Comparison of ENCODE assay signal across 9 mouse cellular contexts in genomic region chr12:71342397-71342796, GRCm38 (mm10). TPM values are rescaled to one million over a fixed set of nuclear protein-coding genes. Genes with fewer than 3 reads are reported as not detected.
A peak's percentile ranks its signal among the peaks of the same experiment; 100 is the strongest.
DNase-seq lines count a peak whose midpoint lies in the region; ATAC-seq lines count a peak whose summit lies in the region.
"Had no signal": no experiment of that assay in that cellular context is flagged by ENCODE, and none has a peak within 500 bp of the region (broad histone marks: within the 10 kb centered on the region; RNA-seq: fewer than 3 reads in every experiment).

No protein-coding gene starts in this region.

- H3K4me3 ChIP-seq in midbrain, embryonic 13.5 days (replicated peaks), result no peak overlapping the region
- H3K4me3 ChIP-seq in midbrain, embryonic 14.5 days (replicated peaks; ENCODE audit: low read depth, low read length), result no peak overlapping the region
- peak overlapping the region; percentile 35; the same call in 1 of the 2 replicates for H3K4me3 ChIP-seq in lung, embryonic 16.5 days (ENCODE audit: low read length)
- H3K4me3 ChIP-seq: limb, embryonic 13.5 days had no signal

- H3K36me3 ChIP-seq in midbrain, embryonic 13.5 days, result no peaks in the 10 kb centered on the region
- no peaks in the 10 kb centered on the region for H3K36me3 ChIP-seq in midbrain, embryonic 14.5 days (ENCODE audit: control insufficient read depth, insufficient read depth, low read length)
- H3K36me3 ChIP-seq in lung, embryonic 16.5 days (ENCODE audit: control insufficient read depth, insufficient read depth, low read length), result no peaks in the 10 kb centered on the region
- H3K36me3 ChIP-seq: limb, embryonic 13.5 days had no signal

- H3K4me1 ChIP-seq in midbrain, embryonic 13.5 days (replicated peaks), result peaks cover 7% of the 10 kb centered on the region
- peaks cover 9% of the 10 kb centered on the region; the same call in 1 of the 2 replicates for H3K4me1 ChIP-seq in midbrain, embryonic 14.5 days (ENCODE audit: control insufficient read depth, insufficient read depth, low read length)
- peaks cover 14% of the 10 kb centered on the region for H3K4me1 ChIP-seq in lung, embryonic 16.5 days (replicated peaks; ENCODE audit: control insufficient read depth, insufficient read depth, low read length)

- H3K27ac ChIP-seq in midbrain, embryonic 13.5 days, result no peak overlapping the region
- H3K27ac ChIP-seq in midbrain, embryonic 14.5 days (replicated peaks; ENCODE audit: low read depth, low read length), result no peak overlapping the region
- no peak overlapping the region for H3K27ac ChIP-seq in lung, embryonic 16.5 days (ENCODE audit: low read length)
- H3K27ac ChIP-seq: limb, embryonic 13.5 days had no signal

- no peaks in the 10 kb centered on the region for H3K9me3 ChIP-seq in midbrain, embryonic 13.5 days
- no peaks in the 10 kb centered on the region for H3K9me3 ChIP-seq in midbrain, embryonic 14.5 days (ENCODE audit: control insufficient read depth, low read length)
- no peaks in the 10 kb centered on the region for H3K9me3 ChIP-seq in lung, embryonic 16.5 days (ENCODE audit: control insufficient read depth, low read length)
- H3K9me3 ChIP-seq: limb, embryonic 13.5 days had no signal

- no peak for ATAC-seq in midbrain, embryonic 13.5 days
- no peak for ATAC-seq in midbrain, embryonic 14.5 days (ENCODE audit: low FRiP score, low TSS enrichment)
- no peak for ATAC-seq in lung, embryonic 16.5 days (ENCODE audit: low read depth)

- WGBS in midbrain, embryonic 13.5 days, result 50% methylated on average over 13 of the region's 13 CpGs
- WGBS in midbrain, embryonic 14.5 days, result 43% methylated on average over 13 of the region's 13 CpGs
- 26% methylated on average over 13 of the region's 13 CpGs for WGBS in lung, embryonic 16.5 days

- DNase-seq in midbrain, embryonic 14.5 days, result no peak
- DNase-seq in c-Kit-positive CD71-negative TER-119-negative erythroid progenitor cells, embryonic 14.5 days (ENCODE audit: low read depth), result peak; percentile 4
- peak; percentile 7 for DNase-seq in induced T-regulatory cell, adult 2 months (ENCODE audit: low read depth)
- peak; percentile 47 to 48 for DNase-seq in thymus, postnatal 36 days
- DNase-seq in right cerebral cortex, adult 18-20 months, result no peak
- no peak for DNase-seq in left cerebral cortex, adult 9 months (ENCODE audit: low spot score in 2 of 2)

- 0 out of 2 replicates have a peak overlapping the region, but pooled peaks have one; percentile 12 for H3K4me2 ChIP-seq in midbrain, embryonic 13.5 days (replicated peaks)
- no peak overlapping the region for H3K4me2 ChIP-seq in midbrain, embryonic 14.5 days (ENCODE audit: low read length)
- peak overlapping the region; percentile 42 for H3K4me2 ChIP-seq in lung, embryonic 16.5 days (ENCODE audit: low read depth, low read length)
- H3K4me2 ChIP-seq: limb, embryonic 13.5 days had no signal

- H3K9ac ChIP-seq in midbrain, embryonic 13.5 days (replicated peaks), result no peak overlapping the region
- no peak overlapping the region for H3K9ac ChIP-seq in midbrain, embryonic 14.5 days (replicated peaks; ENCODE audit: low read length)
- 0 out of 2 replicates have a peak overlapping the region, but pooled peaks have one; percentile 27 for H3K9ac ChIP-seq in lung, embryonic 16.5 days (ENCODE audit: low read length)
- H3K9ac ChIP-seq: limb, embryonic 13.5 days had no signal

- H3K27me3 ChIP-seq in midbrain, embryonic 13.5 days, result no peaks in the 10 kb centered on the region
- no peaks in the 10 kb centered on the region; the same call in 1 of the 2 replicates for H3K27me3 ChIP-seq in midbrain, embryonic 14.5 days (ENCODE audit: control insufficient read depth, insufficient read depth, low read length)
- H3K27me3 ChIP-seq in lung, embryonic 16.5 days (ENCODE audit: control insufficient read depth, insufficient read depth, low read depth, low read length), result no peaks in the 10 kb centered on the region; the same call in 1 of the 2 replicates
- H3K27me3 ChIP-seq: limb, embryonic 13.5 days had no signal

RNA-seq across cellular contexts. Expression of gene Dact1, which starts 32.7 kb away (rescaled TPM):
- polyA plus RNA-seq in midbrain, embryonic 13.5 days (2015; fragmentation: Nextera tagmentation; extraction: Ambion mirVana), result 24.2 and 30.5 TPM in 2 replicates
- 34.6 and 35.8 TPM in 2 replicates for polyA plus RNA-seq in midbrain, embryonic 14.5 days (2014; fragmentation: Nextera tagmentation; extraction: Ambion mirVana)
- 6.1 and 6.4 TPM in 2 replicates for polyA plus RNA-seq in lung, embryonic 16.5 days (2015; fragmentation: Nextera tagmentation; extraction: Ambion mirVana)

Comparison
In these comparisons a context has a peak if more than half of its experiments do, and no peak if none do; other contexts are left out.
1. DNase-seq: peak in c-Kit-positive CD71-negative TER-119-negative erythroid progenitor cells, embryonic 14.5 days (single experiment), induced T-regulatory cell, adult 2 months (single experiment) and thymus, postnatal 36 days (2 of 2); none in midbrain, embryonic 14.5 days (single experiment), right cerebral cortex, adult 18-20 months (single experiment) and left cerebral cortex, adult 9 months (0 of 2).